Mouse (Mus musculus) c-Kit-negative CD71-positive TER-119-positive erythroid progenitor cells, embryonic 14.5 days (primary cell): ENCODE measurements around the gene Ndufb8.

Source experiments
- DNase-seq: peaks from one replicate; pipeline ENCODE4 v3.0.0-alpha.2; 2013; ENCODE audit warnings: low read depth, low spot score

Ndufb8 gene

GRCm38 (mm10) chr19:44535376-44535775 lies 19.9 kb downstream of the Ndufb8 start:
- no peak for DNase-seq

DNA sequence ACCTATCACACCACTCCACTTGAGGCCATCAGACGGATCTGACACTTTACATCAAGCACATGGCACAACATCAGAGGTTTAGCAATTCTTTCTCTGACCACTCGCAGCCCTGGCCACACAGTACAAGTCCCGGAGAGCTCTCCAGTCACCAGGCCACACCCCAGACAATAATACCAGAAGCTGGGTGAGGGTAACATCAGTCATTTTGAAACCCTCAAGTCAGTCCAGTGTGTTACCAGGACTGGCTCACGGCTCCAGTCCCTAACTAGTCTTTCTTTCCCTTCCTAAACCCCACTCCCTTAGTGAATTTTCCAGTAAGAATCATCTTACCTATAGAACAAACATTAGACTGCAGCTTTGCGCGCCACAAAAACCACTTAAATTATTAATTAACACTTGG lies 25.2 kb downstream of the Ndufb8 start:
- no peak for DNase-seq

DNA sequence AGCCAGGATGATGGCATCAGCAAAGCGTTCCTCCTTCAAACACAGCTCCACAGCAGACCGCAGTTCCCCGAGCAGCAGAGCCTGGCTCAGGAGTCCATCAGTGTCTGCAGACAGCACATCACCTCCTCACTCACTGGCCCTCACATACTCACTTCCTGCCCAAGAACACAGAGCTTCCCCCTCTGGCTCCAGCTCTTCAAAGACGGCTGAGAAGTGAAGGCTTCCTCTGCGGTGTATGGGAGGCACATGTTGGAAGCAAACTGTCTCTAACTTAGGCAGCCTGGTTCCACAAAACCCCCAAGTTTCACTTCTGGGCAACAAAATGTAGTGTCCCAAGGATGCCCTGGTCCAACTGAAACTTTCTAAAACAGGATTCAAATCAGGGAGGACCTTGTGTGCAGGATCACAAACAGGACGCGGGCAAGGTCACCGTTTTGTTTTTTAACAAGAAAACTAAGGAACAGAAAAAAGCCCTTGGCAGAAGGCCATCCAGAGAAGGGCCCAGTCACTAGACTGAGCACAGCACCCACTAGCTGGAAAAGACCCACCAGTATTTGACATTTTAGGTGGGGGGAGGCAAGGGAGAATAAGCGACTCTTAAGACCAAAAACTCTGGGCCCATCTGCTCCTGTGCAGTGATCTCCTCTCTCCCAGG lies 29.6 kb downstream of the Ndufb8 start:
- DNase-seq, result no peak

GRCm38 (mm10) chr19:44519152-44519551 lies 36.1 kb downstream of the Ndufb8 start:
- no peak for DNase-seq

GRCm38 (mm10) chr19:44517996-44518768 lies 37.1 kb downstream of the Ndufb8 start:
- no peak for DNase-seq

DNA sequence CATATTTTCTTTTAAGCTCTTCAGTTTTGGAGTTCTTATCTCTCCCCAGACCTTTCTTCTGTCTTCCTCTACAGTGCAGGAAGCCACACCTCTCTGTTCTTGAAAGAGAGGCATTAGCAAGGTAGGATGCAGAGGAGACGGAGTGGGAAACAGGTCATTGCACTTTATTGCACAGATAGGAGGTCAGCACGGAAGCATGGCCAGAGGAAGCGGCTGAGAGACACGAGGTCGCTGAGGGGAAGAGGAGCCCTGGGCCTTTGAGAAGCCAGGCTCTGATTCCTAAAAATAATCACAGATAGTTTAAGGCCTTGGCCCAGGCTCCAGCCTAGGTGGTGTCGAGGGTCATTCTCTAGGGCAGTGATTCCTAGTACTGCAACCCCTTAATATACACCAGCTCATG lies 39.5 kb downstream of the Ndufb8 start:
- DNase-seq, result no peak

GRCm38 (mm10) chr19:44514521-44515451 lies 40.5 kb downstream of the Ndufb8 start:
- DNase-seq, result no peak

DNA sequence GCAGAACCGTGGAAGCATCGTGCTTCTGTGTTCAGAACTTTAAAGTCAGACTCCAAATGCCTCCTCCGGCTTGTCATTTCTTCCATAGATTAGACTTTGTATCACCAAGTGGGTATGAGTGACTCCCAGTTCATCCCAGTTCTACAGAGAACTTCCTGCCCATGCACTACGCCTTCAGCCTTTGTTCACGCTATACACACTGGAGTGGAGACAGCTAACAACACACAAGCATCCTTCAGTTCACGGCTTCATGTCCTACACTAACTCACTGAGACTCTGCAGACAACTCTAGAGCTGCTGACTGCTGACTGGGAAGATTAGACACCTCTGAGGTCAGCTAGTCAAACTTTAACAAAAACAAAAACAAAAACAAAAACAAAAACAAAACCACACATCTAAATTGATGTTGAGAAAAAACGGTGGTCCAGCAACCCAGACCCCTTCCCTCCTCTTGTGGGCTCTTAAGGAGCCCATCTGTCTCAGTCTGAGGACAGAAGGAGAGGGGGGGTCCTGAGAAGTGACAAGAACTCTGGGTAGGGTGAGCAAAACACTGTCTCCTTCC lies 41.2 kb downstream of the Ndufb8 start:
- DNase-seq, result no peak

- no peak for DNase-seq
Measured at GRCm38 (mm10) chr19:44513054-44513833, 42.0 kb downstream of the Ndufb8 start.

- no peak for DNase-seq
Measured at GRCm38 (mm10) chr19:44512601-44513000, 42.6 kb downstream of the Ndufb8 start.

DNA sequence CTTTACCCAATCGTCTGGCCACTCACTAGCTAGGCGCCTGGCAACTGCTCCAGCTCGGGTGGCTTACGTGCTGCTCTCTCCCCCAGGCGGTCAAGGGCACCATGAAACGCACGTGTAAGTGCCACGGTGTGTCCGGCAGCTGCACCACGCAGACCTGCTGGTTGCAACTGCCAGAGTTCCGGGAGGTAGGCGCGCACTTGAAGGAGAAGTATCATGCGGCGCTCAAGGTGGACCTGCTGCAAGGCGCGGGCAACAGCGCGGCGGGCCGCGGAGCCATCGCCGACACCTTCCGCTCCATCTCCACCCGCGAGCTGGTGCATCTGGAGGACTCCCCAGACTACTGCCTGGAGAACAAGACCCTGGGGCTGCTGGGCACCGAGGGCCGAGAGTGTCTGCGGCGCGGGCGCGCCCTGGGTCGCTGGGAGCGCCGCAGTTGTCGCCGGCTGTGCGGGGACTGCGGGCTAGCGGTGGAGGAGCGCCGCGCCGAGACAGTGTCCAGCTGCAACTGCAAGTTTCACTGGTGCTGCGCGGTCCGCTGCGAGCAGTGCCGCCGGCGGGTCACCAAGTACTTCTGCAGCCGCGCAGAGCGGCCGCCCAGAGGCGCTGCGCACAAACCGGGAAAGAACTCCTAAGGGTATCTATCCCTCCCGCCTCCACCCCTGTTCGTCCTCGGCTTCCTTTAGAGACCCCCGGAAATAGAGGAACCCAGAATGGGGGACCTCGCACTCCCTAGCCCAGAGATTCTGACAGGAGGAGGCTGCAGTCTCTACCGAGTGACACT lies 43.6 kb downstream of the Ndufb8 start:
- no peak for DNase-seq

DNA sequence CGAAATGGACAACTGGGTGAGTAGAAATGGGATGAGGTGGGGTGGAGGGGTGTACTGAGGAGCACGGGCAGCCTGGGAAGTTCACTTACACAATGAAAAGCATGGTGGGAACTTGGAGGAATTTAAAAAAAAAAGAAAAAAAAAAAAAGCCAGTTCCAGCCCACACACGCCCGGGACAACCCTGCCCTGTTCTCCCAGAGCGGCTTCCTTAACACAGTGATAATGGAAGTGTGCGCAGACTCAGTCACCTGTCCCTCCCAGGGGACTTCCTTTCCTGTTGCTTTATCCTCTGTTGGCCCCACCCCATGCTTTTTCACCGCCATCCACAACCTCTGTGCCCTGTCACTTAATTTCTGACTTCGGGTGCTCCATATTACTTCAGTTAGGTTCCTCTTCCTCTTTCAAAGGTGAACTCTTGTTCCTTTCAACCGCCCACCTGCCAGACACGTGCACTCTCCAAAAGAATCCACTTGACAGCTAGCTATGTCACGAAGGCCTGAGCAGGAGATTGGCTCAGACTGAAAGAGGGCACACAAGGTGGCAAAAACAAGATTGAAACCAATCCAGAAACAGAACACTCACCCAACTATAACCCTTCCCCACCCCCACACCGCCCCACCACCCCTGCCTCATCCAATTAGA lies 44.6 kb downstream of the Ndufb8 start:
- DNase-seq, result no peak

- DNase-seq, result no peak
Measured at GRCm38 (mm10) chr19:44502741-44503140, 52.5 kb downstream of the Ndufb8 start.

DNA sequence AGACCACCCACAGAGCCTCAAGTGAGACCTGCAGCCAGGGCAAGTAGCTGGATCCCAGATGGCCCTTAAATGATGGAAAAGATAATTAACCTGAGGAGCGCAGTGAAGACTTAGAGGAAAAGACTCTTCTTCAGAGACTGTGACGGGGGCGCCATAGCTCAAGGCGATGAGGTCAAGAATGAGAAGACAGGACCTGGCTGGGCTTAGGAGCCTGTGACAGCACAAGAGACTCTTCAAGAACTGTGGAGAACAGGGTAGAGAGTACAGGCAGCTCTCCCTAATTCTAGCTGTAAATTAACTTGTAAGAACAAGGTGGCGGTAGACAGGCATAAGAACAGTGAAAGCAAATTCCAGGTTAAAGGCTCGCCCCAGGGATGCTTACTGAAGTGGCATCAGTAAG lies 53.3 kb downstream of the Ndufb8 start:
- DNase-seq, result no peak

GRCm38 (mm10) chr19:44500240-44500639 lies 55.0 kb downstream of the Ndufb8 start:
- no peak for DNase-seq

- DNase-seq, result no peak
Measured at GRCm38 (mm10) chr19:44498936-44499335, 56.3 kb downstream of the Ndufb8 start.
